Mouse (Mus musculus) G1E (cell line): ENCODE results near the gene Shoc2.

Source experiments
- CTCF ChIP-seq: IDR thresholded peaks from 2 replicates; pipeline ENCODE4 v1.5.1; 2012; ENCODE audit warnings: low read depth, low read length, inconsistent platforms, mixed read lengths
- POLR2AphosphoS5 ChIP-seq: IDR thresholded peaks from 2 replicates; pipeline ENCODE4 v1.6.1; 2012; ENCODE audit warnings: low read depth, low read length, inconsistent platforms; ENCODE audit not compliant: insufficient replicate concordance
- TAL1 ChIP-seq: conservative IDR thresholded peaks from 2 replicates; pipeline ENCODE4 v1.6.1; 2012; ENCODE audit warnings: low read depth, low read length, inconsistent platforms, mixed read lengths

DNA sequence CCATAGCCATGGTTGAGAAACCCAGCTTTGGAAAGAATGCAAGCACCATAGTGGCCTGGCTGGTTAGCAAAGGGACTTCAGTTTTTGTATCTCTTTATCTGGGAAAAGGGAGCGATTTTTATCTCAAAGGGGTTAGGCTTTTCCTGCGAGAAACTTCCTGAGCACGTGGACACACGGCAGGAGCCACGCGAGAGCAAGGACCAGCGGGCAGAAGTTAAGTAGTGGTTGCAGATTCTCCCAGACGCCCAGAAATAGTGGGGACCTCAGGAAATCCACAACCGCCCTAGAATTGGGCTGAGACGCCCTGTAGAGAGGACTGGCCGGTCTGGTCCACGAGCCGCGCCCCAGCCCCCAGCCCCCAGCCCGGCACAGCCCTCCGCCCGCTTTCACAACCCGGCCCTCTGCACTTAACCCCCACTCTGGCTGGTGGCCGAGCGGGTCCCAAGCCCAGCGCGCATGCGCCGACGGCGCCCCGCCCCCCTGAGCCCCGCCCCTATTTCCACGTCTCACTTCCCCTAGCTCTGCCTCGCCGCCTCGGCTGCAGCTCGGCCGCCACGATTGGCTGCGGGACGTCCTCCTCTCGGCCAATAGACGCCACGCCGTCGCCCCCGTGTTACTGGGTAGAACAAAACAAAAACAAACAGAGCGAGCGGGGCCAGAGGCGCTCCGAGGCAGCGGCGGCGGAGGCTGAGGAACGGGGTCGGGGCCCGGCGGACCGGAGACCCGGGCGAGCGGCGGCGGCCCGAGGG is 41.2 kb upstream of the Shoc2 start:
- TF ChIP-seq TAL1 (no peak), POLR2AphosphoS5 (no peak), CTCF (no peak)
